Mouse (Mus musculus) testis, adult 2 months (tissue): ENCODE measurements around the gene Gm7544. TPM values are rescaled to one million over a fixed set of nuclear protein-coding genes. Genes with fewer than 3 reads are reported as not detected.
A peak's percentile ranks its signal among the peaks of the same experiment; 100 is the strongest.
"Not testable (repeated sequence)": the region's sequence is repeated elsewhere in the genome, so short reads cannot be mapped to it uniquely, and the experiment has no call there.

ENCODE experiments used
- H3K27ac ChIP-seq: fragments of 200-500 bp; 2 replicates; pipeline ENCODE4 v1.5.1; 2012; ENCODE audit warnings: low read depth, low read length; ENCODE audit not compliant: control insufficient read depth, insufficient read depth
- H3K27me3 ChIP-seq: fragments of 200-500 bp; 2 replicates; pipeline ENCODE4 v1.6.1; 2012; ENCODE audit warnings: mild to moderate bottlenecking, low read length, moderate library complexity; ENCODE audit not compliant: control insufficient read depth, insufficient read depth
- H3K36me3 ChIP-seq: fragments of 200-500 bp; 2 replicates; pipeline ENCODE4 v1.6.1; 2012; ENCODE audit warnings: mild to moderate bottlenecking, low read length; ENCODE audit not compliant: control insufficient read depth, insufficient read depth
- H3K4me1 ChIP-seq: fragments of 200-500 bp; 2 replicates; pipeline ENCODE4 v1.6.1; 2012; ENCODE audit warnings: low read length; ENCODE audit not compliant: control insufficient read depth, insufficient read depth
- H3K4me3 ChIP-seq: fragments of 200-500 bp; 2 replicates; pipeline ENCODE4 v1.5.1; 2012; ENCODE audit warnings: low read depth, mild to moderate bottlenecking, low read length, moderate library complexity, mixed read lengths; ENCODE audit not compliant: control insufficient read depth
- CTCF ChIP-seq: fragments of 200-500 bp; IDR thresholded peaks from 2 replicates; pipeline ENCODE4 v1.5.1; 2012; ENCODE audit warnings: low read depth, mild to moderate bottlenecking, inconsistent platforms, low read length, moderate library complexity; ENCODE audit not compliant: control insufficient read depth, insufficient read depth, insufficient replicate concordance
- POLR2A ChIP-seq: fragments of 200-500 bp; IDR thresholded peaks from 2 replicates; pipeline ENCODE4 v1.6.1; 2012; ENCODE audit warnings: low read depth, mild to moderate bottlenecking, inconsistent platforms, low read length, moderate library complexity; ENCODE audit not compliant: control insufficient read depth
- polyA plus RNA-seq: library from polyadenylated mRNA; depleted of rRNA; stranded (reverse); fragments of >200 nt; gene quantifications from 2 replicates; pipeline ENCODE4 v1.2.3, GENCODE M21; 2012; rRNA removed

Gm7544 gene
- not detected in 2 replicates for polyA plus RNA-seq

GRCm38 (mm10) chr1:82955913-82956312, at the start of gene Gm7544:
Gm7544 (minus strand) TSS chr1:82956013.
- not testable (repeated sequence) for H3K27me3 ChIP-seq, H3K27ac ChIP-seq, H3K4me1 ChIP-seq, H3K36me3 ChIP-seq, H3K4me3 ChIP-seq

- not testable (repeated sequence) for H3K36me3 ChIP-seq, H3K27me3 ChIP-seq, H3K4me1 ChIP-seq, H3K27ac ChIP-seq
- peak within 1 kb of the TSS; percentile 33 for H3K4me3 ChIP-seq
Measured at GRCm38 (mm10) chr1:83000306-83000705, 44.5 kb upstream of the Gm7544 start, which contains the start of gene Gm47959. Gm47959 (plus strand) TSS chr1:83000548.

- Histone ChIP-seq H3K27me3 (no peaks in the 10 kb centered on the region), H3K36me3 (no peaks in the 10 kb centered on the region), H3K27ac (no peak overlapping the region), H3K4me1 (no peaks in the 10 kb centered on the region), H3K4me3 (no peak overlapping the region)
- TF ChIP-seq POLR2A = no peak
- no peak for TF ChIP-seq CTCF
Measured at GRCm38 (mm10) chr1:82993947-82994346, 38.1 kb upstream of the Gm7544 start.

- Histone ChIP-seq H3K36me3 (no peaks in the 10 kb centered on the region), H3K4me3 (no peak overlapping the region), H3K27me3 (no peaks in the 10 kb centered on the region), H3K27ac (no peak overlapping the region), H3K4me1 (no peaks in the 10 kb centered on the region)
- TF ChIP-seq CTCF = no peak
- TF ChIP-seq POLR2A = no peak
Measured at GRCm38 (mm10) chr1:82992093-82992492, 36.3 kb upstream of the Gm7544 start.

DNA sequence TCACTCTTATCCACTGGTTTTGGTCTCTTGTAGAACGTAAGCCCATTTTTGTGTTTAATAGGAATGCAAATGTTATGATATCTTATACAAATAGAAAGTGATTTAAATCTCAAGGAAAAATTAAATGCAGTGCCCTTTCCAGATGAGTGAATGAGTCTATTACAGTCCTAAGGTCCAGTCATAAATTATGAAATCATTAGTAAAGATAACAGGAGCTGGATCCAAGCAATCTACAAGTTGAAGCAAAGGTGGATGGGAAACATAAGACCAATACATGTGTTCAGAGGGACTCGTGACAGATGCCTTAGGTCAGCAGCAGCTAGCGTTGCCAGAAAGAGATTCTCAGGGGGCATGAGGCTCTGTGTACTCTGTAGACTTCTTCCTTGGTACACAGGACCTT, 35.8 kb upstream of the Gm7544 start:
- H3K27ac ChIP-seq = no peak overlapping the region
- H3K27me3 ChIP-seq = no peaks in the 10 kb centered on the region
- H3K4me1 ChIP-seq = no peaks in the 10 kb centered on the region
- TF ChIP-seq CTCF = no peak
- TF ChIP-seq POLR2A = no peak
- H3K36me3 ChIP-seq = no peaks in the 10 kb centered on the region
- no peak overlapping the region for H3K4me3 ChIP-seq

DNA sequence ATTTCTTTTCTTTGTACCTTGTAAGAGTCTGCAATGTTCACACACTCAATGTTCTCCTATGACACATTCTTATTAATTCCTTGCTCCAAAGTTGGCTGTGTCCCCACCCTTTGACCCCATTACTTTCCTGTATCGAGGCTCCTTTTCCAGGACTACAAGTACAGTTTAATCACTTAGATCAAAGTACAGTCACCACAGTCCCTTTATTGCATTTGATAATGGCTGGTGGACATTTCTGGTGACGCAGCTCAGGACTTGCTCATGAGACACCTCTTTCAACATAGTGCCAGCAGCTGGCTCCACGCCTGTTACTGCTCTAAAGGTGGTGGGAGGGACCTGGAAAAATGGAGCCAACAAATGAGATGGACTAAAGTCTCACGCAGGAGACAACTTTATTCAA, 35.2 kb upstream of the Gm7544 start:
- H3K4me3 ChIP-seq = no peak overlapping the region

DNA sequence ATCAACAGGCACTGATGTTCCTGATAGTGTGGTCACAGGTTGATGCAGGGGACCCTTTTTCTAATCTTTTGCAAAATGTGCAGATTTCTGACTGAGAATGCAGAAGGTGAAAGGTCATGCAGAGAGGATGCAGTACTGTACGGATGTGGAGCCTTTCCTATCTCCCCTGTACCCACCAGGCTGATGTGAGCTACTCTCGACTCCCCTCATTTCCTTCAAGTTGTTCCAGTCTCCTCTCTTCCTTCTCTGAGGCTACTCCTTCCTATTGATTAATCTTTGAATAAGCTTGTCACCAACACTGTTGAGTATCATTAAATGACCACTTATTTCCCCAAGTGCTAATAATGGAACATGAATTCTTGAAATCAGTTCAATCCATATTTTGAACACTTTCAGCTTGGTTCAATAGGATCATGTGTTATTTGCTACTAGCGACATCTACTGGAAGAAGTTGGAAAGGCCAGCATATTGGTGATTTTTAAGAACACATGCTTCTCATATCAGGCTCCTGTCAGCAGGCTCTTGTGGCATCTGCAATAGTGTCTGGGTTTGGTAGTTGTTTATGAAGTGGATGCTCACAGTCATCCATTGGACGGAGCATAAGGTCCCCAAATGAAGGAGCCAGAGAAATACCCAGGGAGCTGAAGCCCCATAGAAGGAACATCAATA, 31.9 kb upstream of the Gm7544 start:
- H3K36me3 ChIP-seq = no peaks in the 10 kb centered on the region
- H3K27ac ChIP-seq = no peak overlapping the region
- H3K27me3 ChIP-seq = no peaks in the 10 kb centered on the region
- TF ChIP-seq POLR2A (no peak), CTCF (no peak)
- H3K4me1 ChIP-seq = no peaks in the 10 kb centered on the region
- no peak overlapping the region for H3K4me3 ChIP-seq

More for the DNA sequence above, 35.2 kb upstream of the Gm7544 start:
- no peaks in the 10 kb centered on the region for H3K36me3 ChIP-seq
- H3K27ac ChIP-seq = no peak overlapping the region
- no peaks in the 10 kb centered on the region for H3K27me3 ChIP-seq
- no peaks in the 10 kb centered on the region for H3K4me1 ChIP-seq
- no peak for TF ChIP-seq POLR2A
- no peak for TF ChIP-seq CTCF

DNA sequence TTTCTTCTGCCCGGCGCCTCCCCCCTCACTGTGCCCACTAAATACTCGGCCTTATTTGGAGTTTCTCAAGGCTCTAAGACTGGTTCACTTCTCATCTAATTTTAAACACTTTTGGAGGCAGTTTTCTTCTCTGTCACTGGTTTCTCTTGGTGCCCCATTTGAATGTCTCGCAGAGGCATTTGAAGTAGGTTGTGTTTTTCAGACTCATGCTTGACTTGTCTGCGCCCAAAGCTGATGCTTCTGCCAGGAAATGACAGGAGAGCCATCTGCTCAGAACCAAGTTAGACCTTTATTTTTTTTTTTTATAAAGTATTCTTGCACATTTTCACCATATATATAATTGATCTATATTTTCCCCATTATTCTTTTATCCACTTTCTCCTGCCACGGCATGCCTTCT, 30.9 kb upstream of the Gm7544 start:
- Histone ChIP-seq H3K36me3 (no peaks in the 10 kb centered on the region), H3K27me3 (no peaks in the 10 kb centered on the region), H3K27ac (no peak overlapping the region), H3K4me3 (no peak overlapping the region), H3K4me1 (no peaks in the 10 kb centered on the region)
- no peak for TF ChIP-seq POLR2A
- TF ChIP-seq CTCF = no peak
